Mouse (Mus musculus) limb, embryonic 12.5 days (tissue): Measurements from ENCODE around the gene C9orf72. TPM values are rescaled to one million over a fixed set of nuclear protein-coding genes. Genes with fewer than 3 reads are reported as not detected.

Experiments used
- ATAC-seq: fragments of 200-750 bp; cut with Nextera tagmentation; 2 replicates; pipeline ENCODE4 v1.8.0; 2017; ENCODE audit warnings: low read depth, moderate TSS enrichment; ENCODE audit not compliant: insufficient number of reproducible peaks, insufficient read depth, low FRiP score, low TSS enrichment
- H3K27ac ChIP-seq: fragments of 300-500 bp; sonication (generic); 2 replicates; pipeline ENCODE4 v1.5.1; 2016; ENCODE audit warnings: mild to moderate bottlenecking, moderate library complexity
- H3K27me3 ChIP-seq: fragments of 300-500 bp; sonication (generic); 2 replicates; pipeline ENCODE4 v1.6.1; 2016; ENCODE audit warnings: mild to moderate bottlenecking, moderate library complexity
- H3K36me3 ChIP-seq: fragments of 300-500 bp; sonication (generic); 2 replicates; pipeline ENCODE4 v1.6.1; 2016; ENCODE audit warnings: mild to moderate bottlenecking, moderate library complexity
- H3K4me1 ChIP-seq: fragments of 300-500 bp; sonication (generic); replicated peaks from 2 replicates; pipeline ENCODE4 v1.6.1; 2016
- H3K4me2 ChIP-seq: fragments of 300-500 bp; sonication (generic); 2 replicates; pipeline ENCODE4 v1.6.1; 2016; ENCODE audit warnings: mild to moderate bottlenecking, moderate library complexity
- H3K4me3 ChIP-seq: fragments of 300-500 bp; sonication (generic); replicated peaks from 2 replicates; pipeline ENCODE4 v1.5.1; 2016; ENCODE audit warnings: mild to moderate bottlenecking
- H3K9ac ChIP-seq: fragments of 300-500 bp; sonication (generic); replicated peaks from 2 replicates; pipeline ENCODE4 v1.6.1; 2016; ENCODE audit warnings: mild to moderate bottlenecking, moderate library complexity
- H3K9me3 ChIP-seq: fragments of 300-500 bp; sonication (generic); 2 replicates; pipeline ENCODE4 v1.6.1; 2016; ENCODE audit warnings: mild to moderate bottlenecking, moderate library complexity
- WGBS: fragments of 180-500 bp; shearing (Covaris S2); methylation state at CpG from one replicate; pipeline ENCODE4 v1.1.7; 2016; 5-methylcytosine and 5-hydroxymethylcytosine counted together
- polyA plus RNA-seq: library from polyadenylated mRNA; unstranded; fragments of >200 nt; fragmentation: Nextera tagmentation; extraction: Ambion mirVana; gene quantifications from 2 replicates; pipeline ENCODE4 v1.2.1, GENCODE M21; 2016

C9orf72 gene
- polyA plus RNA-seq, 1 experiment from 2014 or later, result 11.6 TPM

DNA sequence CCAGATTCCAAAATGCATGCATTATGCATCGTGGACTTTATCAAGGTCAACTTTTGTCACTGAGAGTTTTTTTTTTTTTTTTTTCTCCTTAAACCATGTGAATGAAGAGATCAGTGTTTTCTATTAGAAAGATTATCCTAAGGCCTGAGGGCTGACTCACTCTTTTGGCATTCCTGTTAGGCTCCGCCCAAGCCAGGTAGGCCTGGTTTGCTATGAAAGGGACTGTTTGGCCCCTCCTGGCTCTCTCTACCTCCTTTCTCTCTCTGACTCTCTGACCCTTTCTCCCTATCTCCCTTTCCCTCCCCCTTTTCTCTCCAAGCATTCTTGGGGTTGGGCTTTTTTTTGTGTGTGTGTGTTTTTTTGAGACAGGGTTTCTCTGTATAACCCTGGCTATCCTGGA is 50.4 kb downstream of the C9orf72 start:
- no peak for ATAC-seq

DNA sequence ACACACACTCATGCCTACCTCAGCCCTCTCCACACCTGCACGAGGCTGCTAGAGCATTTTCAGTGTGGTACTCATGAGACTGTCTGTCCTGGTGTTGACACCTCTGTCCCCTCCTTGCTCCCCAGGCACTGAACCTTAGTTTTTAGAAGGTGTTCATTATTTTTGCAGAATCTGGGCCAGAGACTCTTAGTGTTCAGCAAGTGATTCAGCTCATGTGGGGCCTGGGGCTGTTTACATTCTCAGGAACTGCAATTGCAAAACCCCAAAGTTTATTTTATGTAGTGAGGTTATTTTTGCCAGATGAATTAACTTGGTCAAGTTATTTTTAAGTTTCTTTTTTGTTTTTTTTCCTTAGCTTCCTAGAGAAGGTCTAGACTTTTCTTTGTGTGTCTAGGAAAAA is 52.4 kb downstream of the C9orf72 start:
- no peaks in the 10 kb centered on the region for H3K27me3 ChIP-seq
- no peaks in the 10 kb centered on the region for H3K4me1 ChIP-seq
- WGBS, result 63% methylated on average over 1 of the region's 1 CpGs
- H3K4me3 ChIP-seq, result no peak overlapping the region
- H3K36me3 ChIP-seq, result no peaks in the 10 kb centered on the region
- no peak overlapping the region for H3K9ac ChIP-seq
- H3K9me3 ChIP-seq, result no peaks in the 10 kb centered on the region
- no peak for ATAC-seq
- H3K4me2 ChIP-seq, result no peak overlapping the region
- no peak overlapping the region for H3K27ac ChIP-seq

More for the DNA sequence above, 50.4 kb downstream of the C9orf72 start:
- WGBS, result 88% methylated on average over 2 of the region's 2 CpGs
- no peaks in the 10 kb centered on the region for H3K9me3 ChIP-seq
- H3K27ac ChIP-seq, result no peak overlapping the region
- no peak overlapping the region for H3K4me3 ChIP-seq
- no peaks in the 10 kb centered on the region for H3K4me1 ChIP-seq
- H3K36me3 ChIP-seq, result no peaks in the 10 kb centered on the region
- no peak overlapping the region for H3K4me2 ChIP-seq
- H3K27me3 ChIP-seq, result no peaks in the 10 kb centered on the region
- H3K9ac ChIP-seq, result no peak overlapping the region

DNA sequence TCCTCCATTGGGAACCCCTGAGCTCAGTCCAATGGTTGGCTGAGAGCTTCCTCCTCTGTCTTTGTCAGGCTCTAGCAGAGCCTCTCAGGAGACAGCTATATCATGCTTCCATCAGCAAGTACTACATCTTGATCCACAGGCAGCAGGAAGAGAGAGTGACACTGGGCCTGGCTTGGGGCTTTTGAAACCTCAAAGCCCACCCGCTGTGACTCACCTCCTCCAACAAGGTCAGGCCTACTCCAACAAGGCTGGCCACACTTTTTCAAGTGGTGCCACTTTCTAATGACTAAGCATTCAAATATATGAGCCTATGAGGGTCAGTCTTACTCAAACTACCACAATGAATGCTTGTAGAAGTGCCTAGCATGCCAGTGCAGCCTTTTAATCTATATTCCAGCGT is 53.5 kb downstream of the C9orf72 start:
- Histone ChIP-seq H3K27me3 (no peaks in the 10 kb centered on the region), H3K36me3 (no peaks in the 10 kb centered on the region), H3K9me3 (no peaks in the 10 kb centered on the region), H3K4me3 (no peak overlapping the region), H3K4me1 (no peaks in the 10 kb centered on the region), H3K4me2 (no peak overlapping the region), H3K27ac (no peak overlapping the region), H3K9ac (no peak overlapping the region)
- no peak for ATAC-seq
- 85% methylated on average over 2 of the region's 2 CpGs for WGBS

DNA sequence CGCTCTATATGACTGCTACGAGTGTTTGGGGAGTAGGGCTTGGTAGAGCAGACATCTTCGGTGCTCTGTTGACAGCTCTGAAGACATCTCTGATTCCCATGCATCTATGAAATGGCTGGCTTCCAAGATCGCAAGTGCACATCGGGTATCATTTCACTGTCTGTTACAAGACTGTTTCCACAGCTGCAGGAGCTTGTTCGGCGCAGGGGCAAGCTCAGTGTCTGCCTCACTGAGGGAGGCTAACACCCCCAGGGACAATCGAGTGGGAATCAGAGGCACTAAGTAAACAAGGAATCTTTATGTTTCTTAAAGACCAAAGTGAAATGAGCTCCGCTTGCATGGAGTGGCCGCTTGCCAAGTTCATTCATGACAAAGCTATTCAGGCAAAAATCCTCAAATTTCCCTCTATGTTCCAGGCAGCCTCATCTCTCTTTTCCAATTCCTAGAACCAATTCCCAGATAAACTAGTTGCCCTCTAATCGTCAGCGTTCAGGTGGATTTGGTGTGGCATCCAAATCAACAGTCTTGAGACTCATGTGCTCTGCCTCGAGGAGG is 56.3 kb downstream of the C9orf72 start:
- Histone ChIP-seq H3K36me3 (no peaks in the 10 kb centered on the region), H3K9ac (no peak overlapping the region), H3K4me3 (no peak overlapping the region), H3K27me3 (no peaks in the 10 kb centered on the region), H3K4me1 (no peaks in the 10 kb centered on the region), H3K4me2 (no peak overlapping the region), H3K27ac (no peak overlapping the region), H3K9me3 (no peaks in the 10 kb centered on the region)
- WGBS, result 87% methylated on average over 13 of the region's 13 CpGs
- ATAC-seq, result no peak

DNA sequence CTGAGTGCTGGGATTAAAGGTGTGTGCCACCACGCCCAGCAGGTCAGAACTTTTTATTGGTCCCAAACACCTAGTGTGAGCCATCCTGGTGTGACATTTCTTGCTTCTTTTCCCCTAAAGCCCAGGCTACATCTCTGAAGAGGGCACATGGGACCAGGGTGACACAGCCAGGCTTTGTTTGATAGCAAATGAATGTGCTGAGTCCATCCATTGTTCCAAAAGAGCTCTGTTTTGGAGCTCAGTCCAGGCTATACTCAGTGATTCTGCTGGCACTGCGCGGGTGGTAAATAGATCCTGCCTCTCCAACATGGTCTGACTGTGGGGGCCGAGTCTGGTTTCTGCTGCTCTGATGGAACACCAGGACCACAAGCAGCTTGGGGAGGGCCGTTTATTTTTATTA is 58.1 kb downstream of the C9orf72 start:
- 59% methylated on average over 5 of the region's 5 CpGs for WGBS
- Histone ChIP-seq H3K36me3 (no peaks in the 10 kb centered on the region), H3K9ac (no peak overlapping the region), H3K9me3 (no peaks in the 10 kb centered on the region), H3K4me2 (no peak overlapping the region), H3K27me3 (no peaks in the 10 kb centered on the region), H3K4me3 (no peak overlapping the region), H3K4me1 (no peaks in the 10 kb centered on the region), H3K27ac (no peak overlapping the region)
- ATAC-seq, result no peak

DNA sequence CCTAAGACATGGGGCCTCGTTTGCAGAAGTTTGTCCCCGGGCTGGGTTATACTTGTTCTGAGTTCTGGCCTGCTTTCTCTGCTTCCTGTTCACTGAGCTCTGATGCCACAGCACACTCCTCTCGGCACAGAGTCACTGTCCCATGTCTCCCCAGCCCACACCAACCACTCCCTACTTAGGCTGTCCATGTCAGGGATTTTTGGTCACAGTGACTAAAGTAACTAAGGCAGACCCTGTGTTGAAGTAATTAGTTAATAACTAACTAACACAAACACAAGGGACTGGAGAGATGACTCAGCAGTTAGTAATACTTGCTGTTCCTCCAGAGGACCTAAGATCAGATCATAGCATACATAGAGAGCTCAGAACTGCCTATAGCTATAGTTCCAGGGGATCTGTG is 60.0 kb downstream of the C9orf72 start:
- H3K27ac ChIP-seq, result no peak overlapping the region
- H3K4me3 ChIP-seq, result no peak overlapping the region
- H3K4me1 ChIP-seq, result no peaks in the 10 kb centered on the region
- H3K4me2 ChIP-seq, result no peak overlapping the region
- H3K9ac ChIP-seq, result no peak overlapping the region
- no peak for ATAC-seq
- H3K36me3 ChIP-seq, result no peaks in the 10 kb centered on the region
- H3K27me3 ChIP-seq, result no peaks in the 10 kb centered on the region
- H3K9me3 ChIP-seq, result no peaks in the 10 kb centered on the region
- 88% methylated on average over 3 of the region's 3 CpGs for WGBS

DNA sequence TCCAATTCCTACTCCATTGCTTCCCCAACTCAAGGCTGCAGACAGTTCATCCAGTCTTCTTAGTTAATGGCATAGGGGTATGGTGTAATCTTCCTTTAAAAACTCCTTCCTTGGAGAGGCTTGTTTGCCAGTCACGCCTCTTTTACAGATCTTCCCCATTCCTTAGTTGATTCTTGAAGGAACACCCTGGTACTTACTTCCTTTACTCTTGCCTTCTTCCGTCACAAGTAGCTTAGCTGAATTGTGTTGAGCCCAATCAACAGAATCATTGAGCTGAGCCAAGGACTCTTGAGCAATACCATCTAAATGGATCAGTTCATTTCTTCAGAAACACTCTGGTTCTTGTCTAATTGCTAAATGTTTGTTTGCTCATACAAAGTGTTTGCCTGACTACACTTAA is 60.7 kb downstream of the C9orf72 start:
- no peak overlapping the region for H3K9ac ChIP-seq
- 83% methylated on average over 2 of the region's 2 CpGs for WGBS
- no peaks in the 10 kb centered on the region for H3K9me3 ChIP-seq
- no peaks in the 10 kb centered on the region for H3K4me1 ChIP-seq
- no peak overlapping the region for H3K27ac ChIP-seq
- H3K4me2 ChIP-seq, result no peak overlapping the region
- no peaks in the 10 kb centered on the region for H3K27me3 ChIP-seq
- H3K36me3 ChIP-seq, result no peaks in the 10 kb centered on the region
- no peak for ATAC-seq
- H3K4me3 ChIP-seq, result no peak overlapping the region

DNA sequence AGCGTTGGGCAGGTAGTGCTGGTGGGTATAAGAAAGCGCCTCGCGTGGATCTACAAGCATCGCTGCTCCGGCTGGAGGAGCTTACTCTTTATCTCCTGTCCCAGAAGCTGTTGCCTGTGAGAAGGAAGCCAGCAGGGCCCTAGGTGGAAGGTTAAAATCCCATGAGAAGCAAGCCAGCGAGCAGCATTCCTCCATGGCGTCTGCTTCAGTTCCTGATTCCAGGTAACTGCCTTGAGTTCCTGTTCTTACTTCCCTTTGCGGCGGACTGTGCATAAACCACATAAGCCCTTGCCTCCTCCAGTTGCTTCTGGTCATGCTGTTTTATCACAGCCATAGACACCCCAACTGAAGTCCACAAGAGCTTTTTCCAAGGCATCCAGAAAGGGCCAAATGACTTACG is 68.2 kb downstream of the C9orf72 start:
- no peak overlapping the region for H3K4me2 ChIP-seq
- no peak overlapping the region for H3K4me3 ChIP-seq
- no peaks in the 10 kb centered on the region for H3K27me3 ChIP-seq

DNA sequence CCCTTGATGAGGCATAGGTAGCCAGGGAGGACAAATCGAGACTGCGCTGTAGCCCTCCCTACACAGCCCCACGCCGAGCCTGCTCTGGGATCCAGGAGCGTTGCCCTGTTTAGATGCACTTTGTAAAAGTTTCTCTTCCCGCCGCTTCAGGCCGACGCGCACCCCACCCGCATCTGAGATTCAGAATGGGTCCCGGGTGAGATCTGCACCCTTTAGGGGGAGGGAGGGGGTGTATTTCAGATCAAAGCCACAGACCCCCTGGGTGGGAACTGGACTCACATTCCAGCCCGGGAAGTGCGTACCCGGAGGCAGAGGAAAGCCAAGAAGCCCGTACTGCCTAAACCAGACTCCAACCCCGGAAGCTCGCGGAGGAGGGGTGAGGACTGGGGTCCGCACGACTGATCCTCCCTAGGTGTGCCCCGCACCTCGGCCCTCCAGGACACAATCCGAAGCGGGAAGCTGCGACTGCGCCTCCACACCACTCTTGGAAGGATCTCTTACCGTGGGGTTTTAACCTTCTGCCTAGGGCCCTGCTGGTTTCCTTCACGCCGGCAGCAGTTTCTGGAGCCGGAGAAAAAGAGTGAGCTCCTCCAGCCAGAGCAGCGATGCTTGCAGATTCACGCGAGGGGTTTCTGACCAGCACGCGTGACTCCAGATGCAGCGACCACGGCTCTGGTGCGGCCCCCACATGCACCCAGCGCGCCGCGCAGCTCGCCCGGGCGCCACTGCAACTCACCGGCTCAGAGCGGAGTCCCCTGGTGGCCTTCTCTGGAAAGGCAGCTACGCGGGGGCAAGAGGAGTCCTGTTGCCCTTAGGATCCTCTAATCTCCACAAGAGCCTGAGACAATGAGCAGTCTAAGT is 69.0 kb downstream of the C9orf72 start, which contains the start of gene Mob3b:
Mob3b (minus strand) TSS at position 734 of the 861 bp plus-strand sequence.
- Histone ChIP-seq H3K9me3 (no peaks in the 10 kb centered on the region), H3K4me1 (peaks cover 11% of the 10 kb centered on the region), H3K36me3 (no peaks in the 10 kb centered on the region), H3K9ac (peak within 1 kb of the TSS; percentile 71), H3K4me3 (peak within 1 kb of the TSS; percentile 58), H3K27ac (peak within 1 kb of the TSS; percentile 92), H3K27me3 (no peaks in the 10 kb centered on the region), H3K4me2 (peak within 1 kb of the TSS; percentile 78)
- ATAC-seq, result peak; percentile 85
- WGBS, result under 1% methylated on average over 50 of the region's 50 CpGs

More for the DNA sequence above, 68.2 kb downstream of the C9orf72 start:
- Histone ChIP-seq H3K27ac (no peak overlapping the region), H3K36me3 (no peaks in the 10 kb centered on the region), H3K4me1 (peaks cover 11% of the 10 kb centered on the region), H3K9ac (no peak overlapping the region), H3K9me3 (no peaks in the 10 kb centered on the region)
- 55% methylated on average over 11 of the region's 11 CpGs for WGBS
- ATAC-seq, result no peak

DNA sequence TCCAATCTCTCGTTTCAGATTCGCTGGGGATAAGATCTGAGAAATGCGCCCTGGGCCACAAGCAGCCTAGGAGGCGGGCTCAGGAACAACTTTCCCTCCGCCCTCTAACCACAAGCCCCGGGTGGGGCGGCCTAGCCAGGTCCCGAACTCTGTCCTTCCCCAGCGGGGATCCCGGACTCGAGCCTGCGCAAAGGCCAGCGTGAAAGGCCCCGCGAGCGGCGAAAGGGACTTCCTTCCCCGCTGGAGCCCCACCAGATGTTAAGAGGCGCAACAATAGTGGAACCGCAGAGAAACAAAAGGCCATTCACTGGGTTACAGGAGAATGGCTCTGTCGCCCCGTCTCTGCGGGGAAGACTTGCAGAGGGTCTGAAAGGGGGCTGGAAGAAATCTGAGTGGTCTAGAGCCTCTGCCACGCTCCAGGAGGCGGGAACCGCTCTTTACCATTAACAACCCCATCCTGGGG is 69.8 kb downstream of the C9orf72 start:
- Histone ChIP-seq H3K4me3 (peak overlapping the region; percentile 58), H3K27ac (peak overlapping the region; percentile 92), H3K4me1 (peaks cover 11% of the 10 kb centered on the region), H3K27me3 (no peaks in the 10 kb centered on the region), H3K4me2 (peak overlapping the region; percentile 78), H3K9me3 (no peaks in the 10 kb centered on the region), H3K9ac (peak overlapping the region; percentile 71), H3K36me3 (no peaks in the 10 kb centered on the region)
- ATAC-seq, result peak; percentile 84
- WGBS, result under 1% methylated on average over 26 of the region's 26 CpGs

DNA sequence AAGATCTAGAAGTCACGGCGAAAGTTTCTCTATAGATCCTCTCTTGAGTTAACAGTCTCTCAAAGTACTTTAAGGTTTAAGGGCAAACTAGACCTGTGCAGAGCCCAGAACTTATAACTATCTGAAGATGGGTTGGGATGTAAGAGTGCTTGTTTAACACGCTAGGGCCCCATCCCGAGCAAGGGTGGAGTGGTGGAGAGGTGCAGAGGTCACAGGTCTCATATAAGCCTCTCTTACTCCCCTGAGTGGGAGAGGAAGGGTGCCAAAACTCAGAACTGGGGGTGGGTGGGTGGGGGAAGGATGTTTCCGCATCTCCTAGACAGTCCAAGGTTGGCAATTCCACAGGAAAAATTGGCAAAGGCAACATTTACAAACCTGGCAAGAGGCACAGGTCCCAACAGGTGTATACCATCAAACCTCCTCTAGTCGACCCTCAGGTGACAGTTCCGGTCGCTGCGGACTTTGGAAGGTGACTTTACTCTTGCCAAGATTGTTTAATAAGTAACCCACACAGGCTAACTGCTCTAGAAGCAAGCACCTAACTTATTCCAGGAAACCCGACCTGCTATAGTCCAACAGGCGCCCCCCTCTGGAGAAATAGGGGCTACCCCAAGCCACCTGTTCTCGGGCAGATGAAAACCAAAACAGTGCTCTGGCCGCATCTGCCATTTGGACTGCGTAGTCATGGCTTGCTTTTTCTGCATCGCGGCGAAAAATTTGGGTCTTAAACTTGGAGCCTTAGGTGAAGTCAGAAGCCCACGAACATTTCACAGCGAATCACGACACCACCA is 70.6 kb downstream of the C9orf72 start:
- no peaks in the 10 kb centered on the region for H3K27me3 ChIP-seq
- ATAC-seq, result 0 out of 2 replicates have a peak, but pooled peaks have one; percentile 26
- H3K4me3 ChIP-seq, result peak overlapping the region; percentile 58
- peaks cover 11% of the 10 kb centered on the region for H3K4me1 ChIP-seq
- H3K27ac ChIP-seq, result peak overlapping the region; percentile 92
- H3K9me3 ChIP-seq, result no peaks in the 10 kb centered on the region
- peak overlapping the region; percentile 78 for H3K4me2 ChIP-seq
- peak overlapping the region; percentile 71 for H3K9ac ChIP-seq
- 24% methylated on average over 20 of the region's 20 CpGs for WGBS
- H3K36me3 ChIP-seq, result no peaks in the 10 kb centered on the region
